Mouse (Mus musculus) neural tube, embryonic 13.5 days (tissue): ENCODE measurements around the gene Gys1. TPM values are rescaled to one million over a fixed set of nuclear protein-coding genes. Genes with fewer than 3 reads are reported as not detected.
A peak's percentile ranks its signal among the peaks of the same experiment; 100 is the strongest.

ENCODE experiments used
- ATAC-seq: fragments of 200-750 bp; cut with Nextera tagmentation; 2 replicates; pipeline ENCODE4 v1.8.0; 2017; ENCODE audit warnings: low read depth, mild to moderate bottlenecking, moderate TSS enrichment, moderate library complexity
- H3K27ac ChIP-seq: fragments of 300-500 bp; sonication (generic); replicated peaks from 2 replicates; pipeline ENCODE4 v1.5.1; 2015; ENCODE audit warnings: moderate library complexity, mild to moderate bottlenecking, inconsistent platforms
- H3K27me3 ChIP-seq: fragments of 300-500 bp; sonication (generic); 2 replicates; pipeline ENCODE4 v1.6.1; 2015; ENCODE audit warnings: mild to moderate bottlenecking, inconsistent platforms
- H3K36me3 ChIP-seq: fragments of 300-500 bp; sonication (generic); 2 replicates; pipeline ENCODE4 v1.6.1; 2015; ENCODE audit warnings: mild to moderate bottlenecking, inconsistent platforms
- H3K4me1 ChIP-seq: fragments of 300-500 bp; sonication (generic); replicated peaks from 2 replicates; pipeline ENCODE4 v1.6.1; 2015; ENCODE audit warnings: inconsistent platforms
- H3K4me2 ChIP-seq: fragments of 300-500 bp; sonication (generic); 2 replicates; pipeline ENCODE4 v1.6.1; 2015; ENCODE audit warnings: inconsistent platforms, mild to moderate bottlenecking, moderate library complexity
- H3K4me3 ChIP-seq: fragments of 300-500 bp; sonication (generic); 2 replicates; pipeline ENCODE4 v1.5.1; 2015; ENCODE audit warnings: mild to moderate bottlenecking, inconsistent platforms
- H3K9ac ChIP-seq: fragments of 300-500 bp; sonication (generic); 2 replicates; pipeline ENCODE4 v1.6.1; 2015; ENCODE audit warnings: moderate library complexity, mild to moderate bottlenecking, inconsistent platforms
- H3K9me3 ChIP-seq: fragments of 300-500 bp; sonication (generic); 2 replicates; pipeline ENCODE4 v1.6.1; 2016; ENCODE audit warnings: inconsistent platforms
- WGBS: fragments of 180-500 bp; shearing (Covaris S2); methylation state at CpG from one replicate; pipeline ENCODE4 v1.1.7; 2015; 5-methylcytosine and 5-hydroxymethylcytosine counted together
- microRNA-seq: library from miRNA; unstranded; fragments of <30 nt; microRNA quantifications from one replicate; pipeline ENCODE4, GENCODE M21; 2016
- polyA plus RNA-seq: library from polyadenylated mRNA; unstranded; fragments of >200 nt; fragmentation: Nextera tagmentation; extraction: Ambion mirVana; gene quantifications from 2 replicates; pipeline ENCODE4 v1.2.1, GENCODE M21; 2015

Gene Gys1
- polyA plus RNA-seq, 1 experiment from 2014 or later, result 21.5 TPM

DNA sequence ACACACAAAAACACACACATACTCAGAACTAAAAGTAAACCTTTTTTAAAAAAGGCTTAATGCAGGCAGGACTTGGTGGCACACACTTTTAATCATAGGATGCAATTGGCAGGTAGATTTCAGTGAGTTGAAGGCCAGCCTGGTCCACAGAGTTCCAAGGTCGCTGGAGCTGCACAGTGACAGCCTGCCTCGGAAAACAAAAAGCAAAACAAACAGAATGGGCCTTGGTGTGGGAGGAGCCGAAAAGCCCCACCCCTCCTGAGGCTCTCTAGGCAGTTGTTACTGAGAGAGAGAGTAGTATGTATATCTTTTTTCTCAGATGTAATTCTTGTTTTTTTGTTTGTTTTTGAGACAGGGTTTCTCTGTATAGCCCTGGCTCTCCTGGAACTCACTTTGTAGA lies 56.6 kb downstream of the Gys1 start:
- WGBS, result 28% methylated on average over 3 of the region's 3 CpGs
- ATAC-seq, result no peak
- H3K36me3 ChIP-seq, result peaks cover 44% of the 10 kb centered on the region
- H3K4me1 ChIP-seq, result peaks cover 25% of the 10 kb centered on the region
- H3K9ac ChIP-seq, result 0 out of 2 replicates have a peak overlapping the region, but pooled peaks have one; percentile 8
- 0 out of 2 replicates have a peak overlapping the region, but pooled peaks have one; percentile 4 for H3K4me2 ChIP-seq
- no peak overlapping the region for H3K4me3 ChIP-seq
- H3K27ac ChIP-seq, result peak overlapping the region; percentile 33; the same call in 1 of the 2 replicates
- no peaks in the 10 kb centered on the region for H3K27me3 ChIP-seq
- no peaks in the 10 kb centered on the region for H3K9me3 ChIP-seq

GRCm38 (mm10) chr7:45492225-45492844 lies 57.7 kb downstream of the Gys1 start:
- peaks cover 55% of the 10 kb centered on the region for H3K36me3 ChIP-seq
- H3K4me3 ChIP-seq, result no peak overlapping the region
- no peaks in the 10 kb centered on the region for H3K9me3 ChIP-seq
- H3K4me1 ChIP-seq, result peaks cover 25% of the 10 kb centered on the region
- H3K27me3 ChIP-seq, result no peaks in the 10 kb centered on the region
- no peak for ATAC-seq
- no peak overlapping the region for H3K27ac ChIP-seq
- H3K9ac ChIP-seq, result no peak overlapping the region
- H3K4me2 ChIP-seq, result no peak overlapping the region
- 97% methylated on average over 8 of the region's 8 CpGs for WGBS

DNA sequence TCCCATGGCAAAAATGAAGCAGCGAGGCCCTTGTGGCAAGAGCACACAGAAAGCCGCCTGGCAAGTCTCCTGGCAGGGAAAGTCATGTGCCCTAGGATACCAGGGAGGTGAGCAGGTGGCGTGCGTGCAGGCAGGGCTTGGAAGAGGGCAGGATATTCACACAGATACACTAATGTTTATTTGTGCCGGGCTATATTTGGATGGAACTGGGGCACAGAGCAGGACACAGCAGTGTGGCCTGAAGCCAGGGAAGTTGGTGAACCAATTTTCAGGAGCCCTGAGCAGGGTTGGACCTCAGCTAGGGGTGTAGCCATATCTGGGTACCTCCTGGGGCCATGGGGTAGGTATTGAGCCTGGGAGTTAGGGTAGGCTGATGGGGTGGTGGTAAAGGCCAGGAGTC lies 58.3 kb downstream of the Gys1 start:
- Histone ChIP-seq H3K27ac (no peak overlapping the region), H3K27me3 (no peaks in the 10 kb centered on the region), H3K4me2 (no peak overlapping the region), H3K4me3 (no peak overlapping the region), H3K4me1 (peaks cover 25% of the 10 kb centered on the region), H3K9ac (no peak overlapping the region), H3K36me3 (peaks cover 61% of the 10 kb centered on the region), H3K9me3 (no peaks in the 10 kb centered on the region)
- WGBS, result 95% methylated on average over 5 of the region's 5 CpGs
- no peak for ATAC-seq

GRCm38 (mm10) chr7:45494548-45494947 lies 59.9 kb downstream of the Gys1 start:
- Histone ChIP-seq H3K4me1 (peaks cover 16% of the 10 kb centered on the region), H3K9me3 (no peaks in the 10 kb centered on the region), H3K4me3 (no peak overlapping the region), H3K27me3 (no peaks in the 10 kb centered on the region), H3K4me2 (no peak overlapping the region), H3K36me3 (peaks cover 77% of the 10 kb centered on the region), H3K27ac (no peak overlapping the region), H3K9ac (0 out of 2 replicates have a peak overlapping the region, but pooled peaks have one; percentile 12)
- no peak for ATAC-seq
- 86% methylated on average over 9 of the region's 9 CpGs for WGBS

- no peaks in the 10 kb centered on the region for H3K9me3 ChIP-seq
- no peak overlapping the region for H3K4me2 ChIP-seq
- H3K4me3 ChIP-seq, result no peak overlapping the region
- H3K36me3 ChIP-seq, result peaks cover 96% of the 10 kb centered on the region
- no peaks in the 10 kb centered on the region for H3K4me1 ChIP-seq
- H3K9ac ChIP-seq, result no peak overlapping the region
- no peak for ATAC-seq
- WGBS, result 96% methylated on average over 6 of the region's 6 CpGs
- no peak overlapping the region for H3K27ac ChIP-seq
- H3K27me3 ChIP-seq, result no peaks in the 10 kb centered on the region
These were observed 63.8 kb downstream of the Gys1 start for GRCm38 (mm10) chr7:45498427-45498826.

Small RNA genes lying within 50 kb of the gene (microRNA-seq; reads per million reads assigned to microRNA genes)
- not detected for gene Gm22133

Other genes starting within 250 kb of the Gys1 start
- gene Ccdc155, start 230.0 kb upstream of the Gys1 start, polyA plus RNA-seq, result 0.29 and 0.45 TPM in 2 replicates
- 14.6 and 19.8 TPM in 2 replicates for gene Dkkl1, start 222.7 kb upstream of the Gys1 start, polyA plus RNA-seq
- 65.9 and 85.5 TPM in 2 replicates for gene Tead2, start 219.1 kb upstream of the Gys1 start, polyA plus RNA-seq
- 1.5 and 1.8 TPM in 2 replicates for gene Cd37, start 195.7 kb upstream of the Gys1 start, polyA plus RNA-seq
- 0.18 and 0.27 TPM in 2 replicates for gene Slc6a16, start 193.8 kb upstream of the Gys1 start, polyA plus RNA-seq
- not detected in 2 replicates for gene Slc6a21, start 157.3 kb upstream of the Gys1 start, polyA plus RNA-seq
- 7.1 and 7.2 TPM in 2 replicates for gene Trpm4, start 101.1 kb upstream of the Gys1 start, polyA plus RNA-seq
- 0.55 and 0.74 TPM in 2 replicates for gene Hrc, start 99.6 kb upstream of the Gys1 start, polyA plus RNA-seq
- 18.4 and 20.3 TPM in 2 replicates for gene Ppfia3, start 67.8 kb upstream of the Gys1 start, polyA plus RNA-seq
- gene Lin7b, start 64.3 kb upstream of the Gys1 start, polyA plus RNA-seq, result 11.1 and 11.6 TPM in 2 replicates
- 186 and 225 TPM in 2 replicates for gene Snrnp70, start 39.1 kb upstream of the Gys1 start, polyA plus RNA-seq
- gene Kcna7, start 29.2 kb upstream of the Gys1 start, polyA plus RNA-seq, result not detected in 2 replicates
- gene Ntf5, start 21.1 kb upstream of the Gys1 start, polyA plus RNA-seq, result not detected in 2 replicates
- gene Lhb, start 14.0 kb upstream of the Gys1 start, polyA plus RNA-seq, result not detected in 2 replicates
- gene Ruvbl2, start 3.3 kb downstream of the Gys1 start, polyA plus RNA-seq, result 89.7 and 111 TPM in 2 replicates
- gene Ftl1, start 25.0 kb downstream of the Gys1 start, polyA plus RNA-seq, result 6,282 and 6,442 TPM in 2 replicates
- gene Bax, start 32.1 kb downstream of the Gys1 start, polyA plus RNA-seq, result 184 and 237 TPM in 2 replicates
- 0.13 and 0.29 TPM in 2 replicates for gene Tulp2, start 47.0 kb downstream of the Gys1 start, polyA plus RNA-seq
- gene Gm45808, start 52.0 kb downstream of the Gys1 start, polyA plus RNA-seq, result not detected in 2 replicates
- 3.2 and 3.4 TPM in 2 replicates for gene Dhdh, start 54.0 kb downstream of the Gys1 start, polyA plus RNA-seq
- 116 and 121 TPM in 2 replicates for gene Nucb1, start 75.6 kb downstream of the Gys1 start, polyA plus RNA-seq
- 17.2 and 20.9 TPM in 2 replicates for gene Ppp1r15a, start 91.4 kb downstream of the Gys1 start, polyA plus RNA-seq
- gene Plekha4, start 91.5 kb downstream of the Gys1 start, polyA plus RNA-seq, result 4.1 and 7.9 TPM in 2 replicates
- 0.52 and 1.7 TPM in 2 replicates for gene Hsd17b14, start 120.0 kb downstream of the Gys1 start, polyA plus RNA-seq
- gene Bcat2, start 135.3 kb downstream of the Gys1 start, polyA plus RNA-seq, result 24.0 and 24.1 TPM in 2 replicates
- not detected in 2 replicates for gene Fgf21, start 180.6 kb downstream of the Gys1 start, polyA plus RNA-seq
- not detected in 2 replicates for gene Fut1, start 182.4 kb downstream of the Gys1 start, polyA plus RNA-seq
- gene Izumo1, start 187.0 kb downstream of the Gys1 start, polyA plus RNA-seq, result 0.10 TPM in 1 of 2 replicates, not detected in the other
- gene Rasip1, start 192.6 kb downstream of the Gys1 start, polyA plus RNA-seq, result 13.1 TPM in 2 replicates
- 3.1 and 3.4 TPM in 2 replicates for gene Mamstr, start 205.1 kb downstream of the Gys1 start, polyA plus RNA-seq
- 0.15 TPM in 1 of 2 replicates, not detected in the other for gene Fut2, start 231.6 kb downstream of the Gys1 start, polyA plus RNA-seq
- 1.9 and 2.6 TPM in 2 replicates for gene Ntn5, start 249.2 kb downstream of the Gys1 start, polyA plus RNA-seq